Mouse (Mus musculus): ENCODE data around the gene Spsb1.

DNA sequence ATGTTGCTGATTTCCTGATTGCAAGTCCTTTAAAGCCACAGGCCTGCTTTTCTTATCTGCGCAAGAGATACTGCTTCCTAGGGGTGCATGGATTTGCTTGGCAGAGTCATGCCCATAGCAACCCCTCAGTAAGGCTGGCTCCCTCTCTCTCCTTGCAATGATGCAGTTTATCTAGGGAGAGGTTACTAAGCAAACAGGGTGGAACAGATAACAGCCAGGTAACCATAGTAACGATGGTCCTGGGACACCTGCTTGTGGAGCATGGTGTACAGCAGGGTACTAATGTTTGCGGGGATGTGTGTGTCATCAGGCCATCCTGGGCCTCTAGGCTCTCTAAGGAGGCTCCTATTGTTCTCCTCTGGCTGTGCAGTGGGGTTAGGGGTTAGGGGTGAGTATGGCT lies 97.2 kb downstream of the Spsb1 start:
- TF ChIP-seq CTCF (IDR thresholded peaks at IDR 0.05; ENCODE audit: low read depth) (no peak), EP300 (IDR thresholded peaks at IDR 0.05; ENCODE audit: low read depth) (no peak)

Data from liver, embryonic 14.5 days (tissue).